ENCODE assay signal across 8 mouse cellular contexts in genomic region chr2:125672957-125673631, GRCm38 (mm10). TPM values are rescaled to one million over a fixed set of nuclear protein-coding genes. Genes with fewer than 3 reads are reported as not detected.
DNase-seq lines count a peak whose midpoint lies in the region; ATAC-seq lines count a peak whose summit lies in the region.

Eid1 (plus strand) TSS chr2:125673095.

- peak; percentile 92 for ATAC-seq in hindbrain, embryonic 12.5 days (ENCODE audit: low FRiP score)

- H3K27me3 ChIP-seq in hindbrain, embryonic 12.5 days, result no peaks in the 10 kb centered on the region

- H3K9ac ChIP-seq in hindbrain, embryonic 12.5 days, result peak within 1 kb of the TSS; percentile 90

- WGBS in hindbrain, embryonic 12.5 days, result under 1% methylated on average over 69 of the region's 79 CpGs

- no peaks in the 10 kb centered on the region for H3K36me3 ChIP-seq in hindbrain, embryonic 12.5 days

- peak within 1 kb of the TSS; percentile 82 for H3K4me3 ChIP-seq in hindbrain, embryonic 12.5 days

- DNase-seq in NIH3T3 (ENCODE audit: low read depth), result peak; percentile 95
- peak; percentile 96 to 97 for DNase-seq in cerebellum, postnatal 10 days
- peak; percentile 65 to 74 for DNase-seq in frontal cortex, postnatal 14 days (ENCODE audit: low spot score in 2 of 2)
- DNase-seq in layer of hippocampus, postnatal 36 days, result peak; percentile 65 to 77
- DNase-seq in lung, postnatal 25 days (ENCODE audit: low spot score), result peak; percentile 69
- DNase-seq in retina, embryonic 14.5 days (ENCODE audit: low spot score), result peak; percentile 80
- DNase-seq in thymus, postnatal 36 days, result peak; percentile 76 to 80

- peaks cover 10% of the 10 kb centered on the region for H3K4me1 ChIP-seq in hindbrain, embryonic 12.5 days

- H3K27ac ChIP-seq in hindbrain, embryonic 12.5 days, result peak within 1 kb of the TSS; percentile 96

- peak within 1 kb of the TSS; percentile 58 for H3K4me2 ChIP-seq in hindbrain, embryonic 12.5 days (replicated peaks)

- H3K9me3 ChIP-seq in hindbrain, embryonic 12.5 days (replicated peaks), result no peaks in the 10 kb centered on the region

RNA-seq across cellular contexts. Expression of gene Eid1, which starts in this region (rescaled TPM):
- 392 and 403 TPM in 2 replicates for polyA plus RNA-seq in hindbrain, embryonic 12.5 days (2016; fragmentation: Nextera tagmentation; extraction: Ambion mirVana)
- 100 to 1,000 TPM; 264 to 282 TPM for total RNA-seq in layer of hippocampus, postnatal 36 days (2021)

Comparison
In these comparisons a context has a peak if more than half of its experiments do, and no peak if none do; other contexts are left out.
1. Peak in every context shown above with its lines: DNase-seq, ATAC-seq, H3K4me3 ChIP-seq and H3K27ac ChIP-seq.